Mouse (Mus musculus) intestine, postnatal 0 days (tissue): ENCODE results near the gene Zfp740. TPM values are rescaled to one million over a fixed set of nuclear protein-coding genes. Genes with fewer than 3 reads are reported as not detected.

ENCODE experiments used
- ATAC-seq: fragments of 200-750 bp; cut with Nextera tagmentation; 2 replicates; pipeline ENCODE4 v1.8.0; 2017; ENCODE audit warnings: mild to moderate bottlenecking, moderate TSS enrichment, moderate library complexity
- H3K27ac ChIP-seq: fragments of 300-500 bp; sonication (generic); 2 replicates; pipeline ENCODE4 v1.5.1; 2014; ENCODE audit warnings: mild to moderate bottlenecking, low read depth, low read length, moderate library complexity
- H3K27me3 ChIP-seq: fragments of 300-500 bp; sonication (generic); replicated peaks from 2 replicates; pipeline ENCODE4 v1.6.1; 2014; ENCODE audit warnings: low read length, mixed read lengths; ENCODE audit not compliant: control insufficient read depth, insufficient read depth
- H3K36me3 ChIP-seq: fragments of 300-500 bp; sonication (generic); 2 replicates; pipeline ENCODE4 v1.6.1; 2014; ENCODE audit warnings: mild to moderate bottlenecking, moderate library complexity; ENCODE audit not compliant: control insufficient read depth, insufficient read depth
- H3K4me1 ChIP-seq: fragments of 300-500 bp; sonication (generic); replicated peaks from 2 replicates; pipeline ENCODE4 v1.6.1; 2014; ENCODE audit warnings: antibody characterized with exemption, low read length, mixed read lengths; ENCODE audit not compliant: control insufficient read depth, insufficient read depth
- H3K4me2 ChIP-seq: fragments of 300-500 bp; sonication (generic); replicated peaks from 2 replicates; pipeline ENCODE4 v1.6.1; 2014; ENCODE audit warnings: low read depth, mild to moderate bottlenecking, moderate library complexity
- H3K4me3 ChIP-seq: fragments of 300-500 bp; sonication (generic); 2 replicates; pipeline ENCODE4 v1.5.1; 2014; ENCODE audit warnings: low read depth, low read length
- H3K9ac ChIP-seq: fragments of 300-500 bp; sonication (generic); 2 replicates; pipeline ENCODE4 v1.6.1; 2014; ENCODE audit warnings: mild to moderate bottlenecking, low read depth, low read length
- H3K9me3 ChIP-seq: fragments of 300-500 bp; sonication (generic); 2 replicates; pipeline ENCODE4 v1.6.1; 2016; ENCODE audit warnings: mixed run types; ENCODE audit not compliant: control insufficient read depth
- CTCF ChIP-seq: sonication (generic); IDR thresholded peaks from 2 replicates; pipeline ENCODE4 v1.5.1; 2016; ENCODE audit warnings: low read depth, mild to moderate bottlenecking, control low read depth, antibody characterized with exemption, moderate library complexity
- WGBS: fragments of 180-500 bp; shearing (Covaris S2); extraction: QIAGEN DNeasy Blood & Tissue Kit; methylation state at CpG from one replicate; pipeline ENCODE4 v1.1.7; 2014; 5-methylcytosine and 5-hydroxymethylcytosine counted together
- polyA plus RNA-seq: library from polyadenylated mRNA; unstranded; fragments of >200 nt; fragmentation: Nextera tagmentation; extraction: Ambion mirVana; gene quantifications from 2 replicates; pipeline ENCODE4 v1.2.1, GENCODE M21; 2015

Gene Zfp740
- polyA plus RNA-seq, 1 experiment from 2014 or later: 14.1 TPM

DNA sequence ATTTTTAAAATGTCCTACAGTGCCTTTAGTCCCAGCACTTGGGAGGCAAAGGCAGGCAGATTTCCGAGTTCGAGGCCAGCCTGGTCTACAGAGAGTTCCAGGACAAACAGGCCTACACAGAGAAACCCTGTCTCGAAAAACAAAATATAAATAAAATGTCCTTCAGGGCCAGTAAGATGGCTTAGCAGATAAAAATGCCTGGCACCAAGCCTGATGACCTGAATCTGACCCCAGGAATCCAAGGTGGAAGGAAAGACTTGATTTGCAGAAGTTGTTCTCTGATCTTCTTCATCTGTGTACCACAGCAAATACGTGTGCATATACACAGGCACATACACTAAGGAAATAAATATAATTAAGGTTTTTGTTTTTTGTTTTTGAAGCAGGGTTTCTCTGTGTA lies 7.7 kb upstream of the Zfp740 start:
- WGBS: 60% methylated on average over 4 of the region's 4 CpGs
- no peaks in the 10 kb centered on the region for H3K27me3 ChIP-seq
- H3K36me3 ChIP-seq: no peaks in the 10 kb centered on the region
- TF ChIP-seq CTCF: no peak
- ATAC-seq: no peak
- H3K9me3 ChIP-seq: no peaks in the 10 kb centered on the region
- H3K4me1 ChIP-seq: no peaks in the 10 kb centered on the region
- H3K27ac ChIP-seq: no peak overlapping the region
- H3K4me3 ChIP-seq: no peak overlapping the region
- no peak overlapping the region for H3K9ac ChIP-seq
- no peak overlapping the region for H3K4me2 ChIP-seq

DNA sequence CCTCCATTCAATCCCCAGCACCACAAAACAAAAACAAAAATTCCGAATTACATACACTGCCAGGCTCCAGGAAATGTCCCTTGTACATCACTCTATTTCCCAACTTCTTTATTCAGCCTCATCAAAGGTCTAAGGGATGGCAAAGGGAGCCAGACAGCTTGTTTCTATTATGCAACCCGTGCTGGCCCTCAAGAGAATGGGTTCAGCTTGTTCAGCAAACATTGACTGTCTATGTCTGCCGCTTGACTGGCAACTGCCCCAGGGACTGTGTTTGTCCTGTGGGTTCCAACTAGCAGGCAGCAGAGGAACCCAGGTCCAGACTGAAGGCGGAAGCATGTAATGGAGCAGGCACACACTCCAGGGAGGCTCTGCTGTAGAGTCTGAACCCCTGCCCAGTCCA lies 4.2 kb upstream of the Zfp740 start:
- WGBS: 69% methylated on average over 4 of the region's 4 CpGs
- no peaks in the 10 kb centered on the region for H3K9me3 ChIP-seq
- no peak overlapping the region for H3K4me3 ChIP-seq
- H3K27me3 ChIP-seq: no peaks in the 10 kb centered on the region
- H3K4me2 ChIP-seq: no peak overlapping the region
- no peak overlapping the region for H3K9ac ChIP-seq
- TF ChIP-seq CTCF: no peak
- H3K4me1 ChIP-seq: peaks cover 6% of the 10 kb centered on the region; the same call in 1 of the 2 replicates
- no peak overlapping the region for H3K27ac ChIP-seq
- no peak for ATAC-seq
- no peaks in the 10 kb centered on the region for H3K36me3 ChIP-seq

DNA sequence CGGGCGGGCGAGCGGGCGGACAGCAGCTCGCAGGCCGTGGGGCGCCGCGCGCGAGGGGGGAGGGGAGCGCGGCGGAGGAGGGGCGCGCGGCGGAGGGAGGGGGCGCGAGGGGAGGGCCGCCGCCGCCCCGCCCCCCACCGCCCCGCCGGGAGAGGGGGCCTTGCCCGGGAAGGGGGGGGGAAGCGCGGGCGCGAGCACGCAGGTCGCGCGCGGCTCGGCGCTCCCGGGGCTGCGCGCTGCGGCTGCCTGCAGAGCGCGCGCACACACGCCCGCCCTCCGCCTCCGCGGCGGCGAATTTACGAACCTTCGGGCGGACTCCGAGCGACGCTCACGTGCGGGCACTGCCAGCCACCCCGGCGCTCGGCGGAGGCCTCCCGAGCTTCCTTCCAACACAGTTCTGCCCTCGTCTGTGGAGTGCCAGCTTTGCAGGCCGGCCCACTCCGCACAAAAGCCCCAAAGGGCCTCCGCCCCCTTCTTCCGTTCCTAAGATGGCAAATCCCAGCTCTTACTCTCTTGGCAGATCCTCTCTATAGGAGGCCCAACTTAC lies 859 bp downstream of the Zfp740 start:
- ATAC-seq: peak; percentile 64

DNA sequence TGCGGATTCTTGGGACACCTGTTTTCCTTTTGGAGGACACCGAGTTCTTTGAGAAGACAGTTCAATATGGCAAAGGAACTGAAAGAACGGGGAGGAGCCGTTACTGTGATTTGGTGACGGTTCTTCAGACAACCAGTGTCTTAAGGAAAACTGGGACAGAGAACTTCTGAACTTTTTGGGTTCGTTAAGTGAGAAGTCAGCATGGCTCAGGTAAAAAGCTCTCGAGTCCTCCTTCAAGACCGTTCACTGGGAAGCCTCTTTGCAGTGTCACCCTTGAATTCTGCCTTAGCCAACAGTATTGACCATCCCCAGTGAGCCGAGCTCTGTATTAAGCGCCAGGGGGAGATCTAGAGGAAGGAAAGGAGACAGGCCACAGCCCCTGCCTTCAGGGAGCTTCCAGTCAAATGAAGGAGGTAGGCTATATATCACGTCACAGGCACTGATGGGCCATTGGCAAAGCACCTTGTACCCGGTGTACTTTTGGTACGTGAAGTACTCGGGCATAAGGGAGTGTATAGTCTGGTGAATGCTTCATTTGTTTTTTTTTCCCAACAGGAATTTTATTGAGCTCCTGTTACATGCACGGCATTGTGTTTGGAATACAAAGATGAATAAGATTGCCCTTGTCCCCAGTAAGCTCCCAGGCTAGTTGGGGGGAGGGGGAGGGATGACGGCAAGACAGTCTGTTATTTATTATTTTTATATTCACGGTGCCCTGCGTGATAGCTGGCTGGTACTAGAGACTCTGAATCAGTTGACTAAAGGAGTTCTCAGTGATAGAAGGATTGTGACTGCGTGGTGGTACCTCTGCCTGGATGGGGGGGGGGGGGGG lies 1.8 kb downstream of the Zfp740 start, which contains the start of gene Csad:
Csad (minus strand) TSS at position 51 of the 832 bp plus-strand sequence.
- Histone ChIP-seq H3K27me3 (no peaks in the 10 kb centered on the region), H3K9ac (peak within 1 kb of the TSS; percentile 99), H3K4me3 (peak within 1 kb of the TSS; percentile 86), H3K27ac (peak within 1 kb of the TSS; percentile 100), H3K4me2 (peak within 1 kb of the TSS; percentile 81), H3K9me3 (no peaks in the 10 kb centered on the region), H3K36me3 (peaks cover 35% of the 10 kb centered on the region), H3K4me1 (peaks cover 10% of the 10 kb centered on the region)
- TF ChIP-seq CTCF: 0 out of 2 replicates have a peak, but pooled peaks have one; percentile 22
- WGBS: 43% methylated on average over 19 of the region's 19 CpGs
- no peak for ATAC-seq

More for the DNA sequence above, 859 bp downstream of the Zfp740 start:
- H3K36me3 ChIP-seq: peaks cover 29% of the 10 kb centered on the region
- peaks cover 10% of the 10 kb centered on the region for H3K4me1 ChIP-seq
- H3K9ac ChIP-seq: peak overlapping the region; percentile 99
- peak overlapping the region; percentile 81 for H3K4me2 ChIP-seq
- TF ChIP-seq CTCF: peak; percentile 25; the same call in 1 of the 2 replicates
- WGBS: under 1% methylated on average over 20 of the region's 72 CpGs
- H3K9me3 ChIP-seq: no peaks in the 10 kb centered on the region
- peak overlapping the region; percentile 100 for H3K27ac ChIP-seq
- H3K27me3 ChIP-seq: no peaks in the 10 kb centered on the region
- H3K4me3 ChIP-seq: peak overlapping the region; percentile 86

DNA sequence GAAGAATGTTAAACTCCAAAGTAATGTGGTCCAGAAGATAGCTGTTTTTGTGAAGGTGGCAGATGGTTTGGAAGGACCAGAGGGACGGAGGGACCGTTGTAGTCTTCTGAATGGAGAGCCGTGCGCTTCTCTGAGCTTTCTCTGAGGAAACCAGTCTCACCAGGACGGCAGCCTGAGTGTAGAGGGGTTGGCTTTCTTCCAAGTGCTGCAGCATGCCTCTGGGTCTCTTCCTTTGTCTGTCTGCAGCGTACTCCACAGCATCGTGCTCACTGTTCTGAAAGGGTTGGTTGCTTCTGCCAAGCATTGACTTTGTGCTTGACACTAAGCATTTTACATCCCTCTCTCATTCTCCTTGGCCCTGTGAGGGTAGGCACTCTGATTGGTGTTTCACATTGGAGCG lies 2.7 kb downstream of the Zfp740 start:
- no peak for TF ChIP-seq CTCF
- peaks cover 10% of the 10 kb centered on the region for H3K4me1 ChIP-seq
- H3K27ac ChIP-seq: no peak overlapping the region
- H3K27me3 ChIP-seq: no peaks in the 10 kb centered on the region
- no peak overlapping the region for H3K9ac ChIP-seq
- H3K9me3 ChIP-seq: no peaks in the 10 kb centered on the region
- 45% methylated on average over 8 of the region's 8 CpGs for WGBS
- H3K36me3 ChIP-seq: peaks cover 43% of the 10 kb centered on the region
- no peak for ATAC-seq
- no peak overlapping the region for H3K4me3 ChIP-seq
- peak overlapping the region; percentile 81 for H3K4me2 ChIP-seq

DNA sequence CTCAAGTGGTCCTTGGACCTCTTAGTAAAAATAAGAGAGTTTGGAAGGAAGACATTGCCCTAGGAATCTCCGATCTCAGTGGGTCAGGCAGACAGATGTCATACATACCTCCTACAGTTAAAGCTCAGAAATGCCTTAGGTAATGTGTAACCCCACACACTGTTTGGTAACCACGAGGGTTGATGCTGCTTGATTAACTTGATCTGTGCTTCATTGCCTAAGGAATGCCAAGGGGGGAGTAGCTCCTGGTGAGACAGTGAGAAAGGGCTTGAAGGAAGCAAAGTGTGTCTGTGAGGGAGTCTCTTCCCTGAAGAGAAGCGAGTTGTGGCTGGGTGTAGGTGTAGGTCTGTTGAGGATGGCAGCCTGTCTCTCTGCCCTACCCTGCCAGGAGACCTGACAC lies 4.3 kb downstream of the Zfp740 start:
- H3K9me3 ChIP-seq: no peaks in the 10 kb centered on the region
- peaks cover 55% of the 10 kb centered on the region for H3K36me3 ChIP-seq
- H3K4me1 ChIP-seq: peaks cover 8% of the 10 kb centered on the region
- WGBS: 55% methylated on average over 3 of the region's 3 CpGs
- TF ChIP-seq CTCF: no peak
- H3K4me3 ChIP-seq: no peak overlapping the region
- H3K27me3 ChIP-seq: no peaks in the 10 kb centered on the region
- no peak overlapping the region for H3K4me2 ChIP-seq
- no peak overlapping the region for H3K9ac ChIP-seq
- no peak overlapping the region for H3K27ac ChIP-seq
- no peak for ATAC-seq
